Mouse (Mus musculus) MEL-GATA-1-ER (cell line): ENCODE results near the gene Rnft2.

Experiments used
- DNase-seq: peaks from one replicate; pipeline ENCODE4 v3.0.0-alpha.2; 2012; ENCODE audit warnings: low read depth; ENCODE audit errors: extremely low read depth

The Rnft2 gene

DNA sequence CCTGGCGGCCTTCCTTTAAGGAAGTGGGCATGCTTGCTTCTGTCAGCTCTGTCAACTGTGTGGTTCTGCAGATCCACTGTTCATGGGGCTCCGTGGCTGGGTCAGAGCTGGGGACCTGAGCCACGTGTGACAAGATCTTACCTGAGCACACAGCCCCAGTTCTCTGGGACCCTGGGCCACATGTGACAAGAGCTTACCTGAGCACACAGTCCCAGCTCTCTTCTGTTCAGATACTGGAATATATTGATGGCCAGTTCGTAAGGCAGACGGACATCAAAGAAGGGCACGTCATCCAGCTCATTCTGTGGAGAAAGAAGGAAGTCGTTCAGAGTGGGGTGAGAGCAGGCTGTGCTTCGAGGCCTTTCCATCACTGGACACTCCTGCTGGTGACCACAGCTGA is 102.4 kb downstream of the Rnft2 start:
- no peak for DNase-seq
